8 mouse cellular contexts compared by ENCODE assay signal in the genomic region with DNA sequence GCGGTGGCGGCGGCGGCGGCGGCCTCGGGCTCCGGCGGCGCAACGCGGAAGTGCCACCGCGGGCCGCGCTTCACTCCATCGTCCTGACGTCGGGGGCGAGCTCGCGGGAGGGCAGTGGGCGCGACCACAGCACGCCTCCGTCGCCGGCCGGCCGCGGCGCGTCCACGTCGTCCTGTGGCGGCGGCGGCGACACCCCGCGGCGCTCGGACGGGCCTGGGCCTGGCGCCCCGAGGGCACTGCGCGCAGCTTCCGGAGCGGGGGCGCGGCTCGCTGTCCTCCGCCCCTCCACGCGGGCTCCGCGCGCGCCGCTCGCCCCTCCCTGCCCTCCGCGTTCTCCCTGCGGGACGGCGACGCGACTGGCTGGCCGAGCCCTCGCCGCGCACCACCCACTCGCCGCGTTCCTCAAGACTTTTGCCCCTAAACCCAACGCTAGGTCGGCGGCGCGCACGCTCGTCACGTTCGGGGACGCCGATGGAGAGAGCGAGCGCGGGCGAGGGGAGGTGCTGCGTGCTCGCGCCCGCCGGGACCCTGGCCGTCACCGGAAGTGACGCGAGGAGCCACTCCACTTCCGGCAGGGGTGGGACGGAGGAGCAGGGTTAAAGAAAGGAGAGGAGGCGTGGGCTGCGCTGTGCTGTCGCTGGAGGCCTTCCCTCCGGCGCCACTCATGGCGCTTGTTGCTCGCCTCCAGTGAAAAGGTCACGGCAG. TPM values are rescaled to one million over a fixed set of nuclear protein-coding genes. Genes with fewer than 3 reads are reported as not detected.
DNase-seq lines count a peak whose midpoint lies in the region; ATAC-seq and TF ChIP-seq lines count a peak whose summit lies in the region.

A gene (minus strand): TSS at position 189 of the 705 bp plus-strand sequence.

- TF ChIP-seq CTCF in E14TG2a.4 (conservative IDR thresholded peaks at IDR 0.05; ENCODE audit: low read length): no peak
- no peak for TF ChIP-seq CTCF in heart, postnatal 0 days (IDR thresholded peaks at IDR 0.05; ENCODE audit: low read depth)
- TF ChIP-seq CTCF in testis, adult 2 months (IDR thresholded peaks at IDR 0.05; ENCODE audit: control insufficient read depth, insufficient read depth, insufficient replicate concordance, low read depth, low read length): no peak; the same call in 1 of the 2 replicates

- TF ChIP-seq POLR2A in testis, adult 2 months (IDR thresholded peaks at IDR 0.05; ENCODE audit: control insufficient read depth, low read depth, low read length): peak; percentile 96

- ATAC-seq in forebrain, embryonic 12.5 days (ENCODE audit: low FRiP score): peak; percentile 96
- peak; percentile 93 for ATAC-seq in heart, postnatal 0 days (ENCODE audit: insufficient read depth, low read depth)
- peak; percentile 89 for ATAC-seq in liver, embryonic 16.5 days (ENCODE audit: low read depth)
- ATAC-seq in neural tube, embryonic 13.5 days (ENCODE audit: low read depth): peak; percentile 97

- H3K4me3 ChIP-seq in E14TG2a.4 (replicated peaks; ENCODE audit: low read length): peak within 1 kb of the TSS; percentile 96
- H3K4me3 ChIP-seq in forebrain, embryonic 12.5 days (replicated peaks): peak within 1 kb of the TSS; percentile 100
- H3K4me3 ChIP-seq in heart, postnatal 0 days (ENCODE audit: low read depth, low read length): peak within 1 kb of the TSS; percentile 86
- H3K4me3 ChIP-seq in liver, embryonic 16.5 days (ENCODE audit: low read depth, low read length): peak within 1 kb of the TSS; percentile 100
- peak within 1 kb of the TSS; percentile 100 for H3K4me3 ChIP-seq in neural tube, embryonic 13.5 days
- H3K4me3 ChIP-seq in testis, adult 2 months (ENCODE audit: control insufficient read depth, low read depth, low read length): peak within 1 kb of the TSS; percentile 78

- H3K4me2 ChIP-seq in forebrain, embryonic 12.5 days: peak within 1 kb of the TSS; percentile 91
- H3K4me2 ChIP-seq in heart, postnatal 0 days (ENCODE audit: low read depth, low read length): peak within 1 kb of the TSS; percentile 97
- peak within 1 kb of the TSS; percentile 81 for H3K4me2 ChIP-seq in liver, embryonic 16.5 days (ENCODE audit: low read depth, low read length)
- H3K4me2 ChIP-seq in neural tube, embryonic 13.5 days: peak within 1 kb of the TSS; percentile 97

- peak within 1 kb of the TSS; percentile 99 for H3K9ac ChIP-seq in forebrain, embryonic 12.5 days
- H3K9ac ChIP-seq in heart, postnatal 0 days (replicated peaks; ENCODE audit: low read depth, low read length): peak within 1 kb of the TSS; percentile 94
- peak within 1 kb of the TSS; percentile 99 for H3K9ac ChIP-seq in liver, embryonic 16.5 days (ENCODE audit: low read depth, low read length)
- H3K9ac ChIP-seq in neural tube, embryonic 13.5 days: peak within 1 kb of the TSS; percentile 98

- H3K27ac ChIP-seq in forebrain, embryonic 12.5 days: peak within 1 kb of the TSS; percentile 98
- H3K27ac ChIP-seq in heart, postnatal 0 days (ENCODE audit: low read depth): peak within 1 kb of the TSS; percentile 99
- peak within 1 kb of the TSS; percentile 98 for H3K27ac ChIP-seq in liver, embryonic 16.5 days (ENCODE audit: low read length)
- H3K27ac ChIP-seq in neural tube, embryonic 13.5 days (replicated peaks): peak within 1 kb of the TSS; percentile 97
- peak within 1 kb of the TSS; percentile 92 for H3K27ac ChIP-seq in testis, adult 2 months (ENCODE audit: control insufficient read depth, insufficient read depth, low read depth, low read length)

- H3K36me3 ChIP-seq in E14TG2a.4 (ENCODE audit: insufficient read depth, low read length): peaks cover 8% of the 10 kb centered on the region
- no peaks in the 10 kb centered on the region for H3K36me3 ChIP-seq in forebrain, embryonic 12.5 days (replicated peaks)
- H3K36me3 ChIP-seq in heart, postnatal 0 days (replicated peaks; ENCODE audit: control insufficient read depth, insufficient read depth, low read length): no peaks in the 10 kb centered on the region
- H3K36me3 ChIP-seq in liver, embryonic 16.5 days (ENCODE audit: control insufficient read depth, insufficient read depth): no peaks in the 10 kb centered on the region
- no peaks in the 10 kb centered on the region for H3K36me3 ChIP-seq in neural tube, embryonic 13.5 days
- no peaks in the 10 kb centered on the region for H3K36me3 ChIP-seq in testis, adult 2 months (ENCODE audit: control insufficient read depth, insufficient read depth, low read length)

- WGBS in forebrain, embryonic 12.5 days: under 1% methylated on average over 81 of the region's 110 CpGs
- WGBS in heart, postnatal 0 days: under 1% methylated on average over 73 of the region's 110 CpGs
- WGBS in liver, embryonic 16.5 days (ENCODE audit: insufficient replicate concordance): under 1% methylated on average over 61 of the region's 110 CpGs
- WGBS in neural tube, embryonic 13.5 days: under 1% methylated on average over 109 of the region's 110 CpGs

- no peak for TF ChIP-seq EP300 in heart, postnatal 0 days (IDR thresholded peaks at IDR 0.05; ENCODE audit: low read depth)

- DNase-seq in c-Kit-positive CD71-positive TER-119-positive erythroid progenitor cells, embryonic 14.5 days (ENCODE audit: low spot score): peak; percentile 97
- peak; percentile 98 for DNase-seq in heart, postnatal 0 days (ENCODE audit: low spot score)
- DNase-seq in kidney, postnatal 4 days: peak; percentile 99

- no peaks in the 10 kb centered on the region for H3K9me3 ChIP-seq in E14TG2a.4 (ENCODE audit: low read length)
- no peaks in the 10 kb centered on the region for H3K9me3 ChIP-seq in forebrain, embryonic 12.5 days
- H3K9me3 ChIP-seq in heart, postnatal 0 days (replicated peaks; ENCODE audit: control insufficient read depth, low read length): no peaks in the 10 kb centered on the region
- H3K9me3 ChIP-seq in liver, embryonic 16.5 days (replicated peaks; ENCODE audit: control insufficient read depth, low read length): no peaks in the 10 kb centered on the region
- H3K9me3 ChIP-seq in neural tube, embryonic 13.5 days: no peaks in the 10 kb centered on the region

- peaks cover 28% of the 10 kb centered on the region for H3K4me1 ChIP-seq in E14TG2a.4 (replicated peaks; ENCODE audit: low read depth, low read length)
- H3K4me1 ChIP-seq in forebrain, embryonic 12.5 days: peaks cover 14% of the 10 kb centered on the region
- 0 out of 2 replicates have a peak, but pooled peaks cover 3% of the 10 kb centered on the region for H3K4me1 ChIP-seq in heart, postnatal 0 days (ENCODE audit: control insufficient read depth, insufficient read depth)
- H3K4me1 ChIP-seq in liver, embryonic 16.5 days (ENCODE audit: control insufficient read depth, low read depth, low read length): peaks cover 12% of the 10 kb centered on the region
- H3K4me1 ChIP-seq in neural tube, embryonic 13.5 days (replicated peaks): peaks cover 32% of the 10 kb centered on the region
- peaks cover 3% of the 10 kb centered on the region; the same call in 1 of the 2 replicates for H3K4me1 ChIP-seq in testis, adult 2 months (ENCODE audit: control insufficient read depth, insufficient read depth, low read length)

- H3K27me3 ChIP-seq in E14TG2a.4 (ENCODE audit: insufficient read depth, low read length): no peaks in the 10 kb centered on the region
- H3K27me3 ChIP-seq in forebrain, embryonic 12.5 days: no peaks in the 10 kb centered on the region
- H3K27me3 ChIP-seq in heart, postnatal 0 days (ENCODE audit: control insufficient read depth, insufficient read depth, low read length): no peaks in the 10 kb centered on the region
- H3K27me3 ChIP-seq in liver, embryonic 16.5 days (ENCODE audit: control insufficient read depth, insufficient read depth, low read depth, low read length): no peaks in the 10 kb centered on the region
- H3K27me3 ChIP-seq in neural tube, embryonic 13.5 days: no peaks in the 10 kb centered on the region
- H3K27me3 ChIP-seq in testis, adult 2 months (ENCODE audit: control insufficient read depth, insufficient read depth, low read length): no peaks in the 10 kb centered on the region

RNA-seq across cellular contexts. Expression of the gene that starts here (rescaled TPM):
- polyA plus RNA-seq in forebrain, embryonic 12.5 days (2016; fragmentation: Nextera tagmentation; extraction: Ambion mirVana): 18.8 and 27.7 TPM in 2 replicates
- total RNA-seq in heart, postnatal 0 days (2014; rRNA removed; ENCODE audit: low replicate concordance): 55.0 and 74.7 TPM in 2 replicates
- 7.8 and 7.9 TPM in 2 replicates for polyA plus RNA-seq in heart, postnatal 0 days (2015; fragmentation: Nextera tagmentation; extraction: Ambion mirVana)
- 5.8 and 6.5 TPM in 2 replicates for polyA plus RNA-seq in liver, embryonic 16.5 days (2015; fragmentation: Nextera tagmentation; extraction: Ambion mirVana)
- 15.1 and 16.6 TPM in 2 replicates for polyA plus RNA-seq in neural tube, embryonic 13.5 days (2015; fragmentation: Nextera tagmentation; extraction: Ambion mirVana)
- polyA plus RNA-seq in testis, adult 2 months (2012; rRNA removed): 26.3 and 30.0 TPM in 2 replicates

Comparison
In these comparisons a context has a peak if more than half of its experiments do, and no peak if none do; other contexts are left out.
1. Peak in every context shown above with its lines: DNase-seq, ATAC-seq, H3K4me3 ChIP-seq and H3K27ac ChIP-seq.